Mouse (Mus musculus) hindbrain, embryonic 11.5 days (tissue): Measurements from ENCODE around the gene Pitx3. TPM values are rescaled to one million over a fixed set of nuclear protein-coding genes. Genes with fewer than 3 reads are reported as not detected.

Experiments
- ATAC-seq: fragments of 200-750 bp; cut with Nextera tagmentation; 2 replicates; pipeline ENCODE4 v1.8.0; 2017; ENCODE audit warnings: mild to moderate bottlenecking, moderate TSS enrichment, moderate library complexity; ENCODE audit not compliant: low FRiP score
- DNase-seq: peaks from one replicate; pipeline ENCODE4 v3.0.0-alpha.2; 2015; ENCODE audit warnings: low spot score
- H3K27ac ChIP-seq: fragments of 300-500 bp; sonication (generic); 2 replicates; pipeline ENCODE4 v1.5.1; 2014; ENCODE audit warnings: mild to moderate bottlenecking, low read depth, low read length
- H3K27me3 ChIP-seq: fragments of 300-500 bp; sonication (generic); 2 replicates; pipeline ENCODE4 v1.6.1; 2014; ENCODE audit warnings: mild to moderate bottlenecking, low read length, moderate library complexity, mixed read lengths; ENCODE audit not compliant: control insufficient read depth, insufficient read depth
- H3K36me3 ChIP-seq: fragments of 300-500 bp; sonication (generic); 2 replicates; pipeline ENCODE4 v1.6.1; 2014; ENCODE audit warnings: mild to moderate bottlenecking, low read length, moderate library complexity, mixed read lengths; ENCODE audit not compliant: control insufficient read depth, insufficient read depth
- H3K4me1 ChIP-seq: fragments of 300-500 bp; sonication (generic); replicated peaks from 2 replicates; pipeline ENCODE4 v1.6.1; 2014; ENCODE audit warnings: low read length, mixed read lengths; ENCODE audit not compliant: control insufficient read depth, insufficient read depth
- H3K4me2 ChIP-seq: fragments of 300-500 bp; sonication (generic); replicated peaks from 2 replicates; pipeline ENCODE4 v1.6.1; 2014; ENCODE audit warnings: mild to moderate bottlenecking, low read depth, low read length
- H3K4me3 ChIP-seq: fragments of 300-500 bp; sonication (generic); 2 replicates; pipeline ENCODE4 v1.5.1; 2014; ENCODE audit warnings: low read depth, low read length
- H3K9ac ChIP-seq: fragments of 300-500 bp; sonication (generic); 2 replicates; pipeline ENCODE4 v1.6.1; 2014; ENCODE audit warnings: low read depth, low read length
- H3K9me3 ChIP-seq: fragments of 300-500 bp; sonication (generic); 2 replicates; pipeline ENCODE4 v1.6.1; 2016; ENCODE audit warnings: low read length; ENCODE audit not compliant: control insufficient read depth
- WGBS: fragments of 180-500 bp; shearing (Covaris S2); extraction: QIAGEN DNeasy Blood & Tissue Kit; methylation state at CpG from one replicate; pipeline ENCODE4 v1.1.7; 2014; 5-methylcytosine and 5-hydroxymethylcytosine counted together
- polyA plus RNA-seq: library from polyadenylated mRNA; unstranded; fragments of >200 nt; fragmentation: Nextera tagmentation; extraction: Ambion mirVana; gene quantifications from 2 replicates; pipeline ENCODE4 v1.2.1, GENCODE M21; 2014

Gene Pitx3
- polyA plus RNA-seq, 1 experiment from 2014 or later: 0.65 TPM

GRCm38 (mm10) chr19:46124651-46125050 is 23.5 kb downstream of the Pitx3 start:
- Histone ChIP-seq H3K36me3 (no peaks in the 10 kb centered on the region), H3K27me3 (no peaks in the 10 kb centered on the region), H3K9ac (no peak overlapping the region), H3K4me3 (no peak overlapping the region), H3K9me3 (no peaks in the 10 kb centered on the region), H3K4me2 (no peak overlapping the region), H3K4me1 (no peaks in the 10 kb centered on the region), H3K27ac (no peak overlapping the region)
- no peak for ATAC-seq
- DNase-seq: no peak

DNA sequence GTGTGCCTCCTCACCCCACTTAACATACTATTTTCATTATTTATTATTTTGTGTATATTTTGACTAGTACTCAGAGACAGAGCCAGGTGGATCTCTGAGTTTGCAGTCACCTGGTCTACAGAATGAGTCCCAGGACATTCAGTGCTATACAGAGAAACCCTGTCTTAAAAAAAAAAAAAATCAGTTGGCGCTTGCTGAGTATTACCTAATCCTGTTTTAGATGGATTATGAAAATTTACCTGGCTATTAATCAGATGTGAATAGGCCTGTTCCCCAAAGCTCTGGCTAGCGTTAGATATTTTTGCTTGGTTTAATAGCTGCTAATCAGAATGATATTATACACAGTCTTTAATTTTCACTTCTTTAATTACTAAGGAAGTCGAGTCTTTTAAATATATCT is 24.2 kb downstream of the Pitx3 start:
- 91% methylated on average over 3 of the region's 3 CpGs for WGBS
- no peak overlapping the region for H3K4me3 ChIP-seq
- DNase-seq (no peak), ATAC-seq (no peak)
- no peaks in the 10 kb centered on the region for H3K27me3 ChIP-seq
- H3K27ac ChIP-seq: no peak overlapping the region
- H3K4me2 ChIP-seq: no peak overlapping the region
- no peaks in the 10 kb centered on the region for H3K36me3 ChIP-seq
- no peaks in the 10 kb centered on the region for H3K4me1 ChIP-seq
- no peak overlapping the region for H3K9ac ChIP-seq
- H3K9me3 ChIP-seq: no peaks in the 10 kb centered on the region

DNA sequence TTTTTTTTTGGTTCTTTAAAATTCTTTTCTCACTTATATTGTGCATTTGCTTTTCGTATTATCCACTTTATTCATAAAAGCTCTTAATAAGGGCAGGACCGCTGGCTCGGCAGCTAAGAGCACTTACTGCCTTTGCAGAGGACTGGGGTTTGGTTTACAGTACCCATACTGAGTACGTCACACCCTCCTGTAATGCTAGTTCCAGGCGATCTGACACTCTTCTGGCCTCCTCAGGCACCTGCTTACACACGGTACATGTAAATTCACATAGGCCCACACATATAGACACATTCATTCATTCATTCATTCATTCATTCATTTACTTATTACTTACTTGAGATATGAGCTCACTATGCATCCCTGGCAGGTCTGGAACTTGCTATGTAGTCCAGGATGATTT is 27.3 kb downstream of the Pitx3 start:
- no peak overlapping the region for H3K4me2 ChIP-seq
- no peaks in the 10 kb centered on the region for H3K4me1 ChIP-seq
- H3K9ac ChIP-seq: no peak overlapping the region
- no peaks in the 10 kb centered on the region for H3K36me3 ChIP-seq
- no peaks in the 10 kb centered on the region for H3K27me3 ChIP-seq
- DNase-seq (no peak), ATAC-seq (no peak)
- no peak overlapping the region for H3K4me3 ChIP-seq
- H3K27ac ChIP-seq: no peak overlapping the region
- no peaks in the 10 kb centered on the region for H3K9me3 ChIP-seq
- 77% methylated on average over 6 of the region's 6 CpGs for WGBS

DNA sequence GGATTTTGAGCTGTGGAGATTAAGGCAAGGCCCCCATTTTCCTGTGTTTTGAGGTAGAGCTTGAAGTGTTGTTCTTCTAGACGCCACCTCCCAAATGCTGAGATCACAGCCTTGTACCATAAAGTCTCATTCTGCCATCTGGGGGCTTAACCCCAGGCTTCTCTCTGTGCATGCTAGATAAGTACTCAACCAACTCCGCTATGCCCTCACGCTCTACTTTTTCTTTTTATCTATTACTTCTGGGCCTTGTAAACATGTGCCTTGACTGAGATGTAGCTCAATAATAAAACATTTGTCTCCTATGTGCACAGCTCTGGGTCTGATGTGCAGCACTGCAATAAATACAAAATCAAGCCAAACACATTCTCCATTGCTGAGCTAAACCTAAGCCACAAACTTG is 28.7 kb downstream of the Pitx3 start:
- DNase-seq (no peak), ATAC-seq (no peak)
- Histone ChIP-seq H3K4me2 (no peak overlapping the region), H3K27me3 (no peaks in the 10 kb centered on the region), H3K9me3 (no peaks in the 10 kb centered on the region), H3K36me3 (no peaks in the 10 kb centered on the region), H3K9ac (no peak overlapping the region), H3K4me3 (no peak overlapping the region), H3K27ac (no peak overlapping the region), H3K4me1 (no peaks in the 10 kb centered on the region)
- 91% methylated on average over 3 of the region's 3 CpGs for WGBS

DNA sequence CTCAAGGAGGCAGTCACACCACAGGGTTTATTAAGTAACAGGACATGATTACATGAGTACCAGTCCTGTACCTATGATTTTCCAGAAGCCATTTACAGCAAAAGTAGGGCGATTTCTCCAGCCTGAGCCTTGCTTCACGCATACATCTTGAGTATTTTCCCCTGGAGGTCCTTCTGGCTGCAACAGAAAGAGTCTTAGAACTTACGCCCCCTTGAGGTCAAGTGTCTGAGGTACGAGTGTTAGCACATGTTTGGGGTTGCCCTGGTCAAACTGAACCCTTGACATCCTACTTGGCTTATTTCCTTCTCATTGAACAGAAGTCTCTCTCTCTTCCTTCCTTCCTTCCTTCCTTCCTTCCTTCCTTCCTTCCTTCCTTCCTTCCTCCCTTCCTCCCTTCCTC is 33.5 kb downstream of the Pitx3 start:
- WGBS: 63% methylated on average over 4 of the region's 4 CpGs
- H3K9me3 ChIP-seq: no peaks in the 10 kb centered on the region
- ATAC-seq (no peak), DNase-seq (no peak)
- no peak overlapping the region for H3K9ac ChIP-seq
- no peaks in the 10 kb centered on the region for H3K27me3 ChIP-seq
- no peak overlapping the region for H3K27ac ChIP-seq
- no peaks in the 10 kb centered on the region for H3K4me1 ChIP-seq
- H3K36me3 ChIP-seq: no peaks in the 10 kb centered on the region
- H3K4me3 ChIP-seq: no peak overlapping the region
- H3K4me2 ChIP-seq: no peak overlapping the region

DNA sequence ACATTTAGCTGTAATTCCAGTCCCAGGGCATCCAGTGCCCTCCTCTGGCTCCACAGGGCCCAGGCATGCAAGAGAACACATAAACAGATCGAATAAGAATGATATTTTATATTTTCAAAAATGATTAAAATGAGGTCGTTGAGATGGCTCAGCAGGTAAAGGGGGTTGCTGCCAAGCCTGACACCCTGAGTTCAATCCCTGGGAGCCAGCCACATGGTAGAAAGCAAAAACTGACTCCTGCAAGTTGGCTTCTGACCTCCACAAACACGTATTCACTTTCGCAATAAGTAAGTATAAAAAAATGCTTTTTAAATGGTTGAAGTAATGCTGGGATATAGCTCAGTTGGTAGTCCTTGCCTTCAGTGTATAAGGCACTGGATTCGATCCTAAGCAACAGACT is 37.3 kb downstream of the Pitx3 start:
- Histone ChIP-seq H3K27me3 (no peaks in the 10 kb centered on the region), H3K9me3 (no peaks in the 10 kb centered on the region), H3K36me3 (no peaks in the 10 kb centered on the region), H3K27ac (no peak overlapping the region), H3K4me2 (no peak overlapping the region), H3K4me1 (no peaks in the 10 kb centered on the region), H3K9ac (no peak overlapping the region), H3K4me3 (no peak overlapping the region)
- DNase-seq (no peak), ATAC-seq (no peak)
- 88% methylated on average over 5 of the region's 5 CpGs for WGBS

DNA sequence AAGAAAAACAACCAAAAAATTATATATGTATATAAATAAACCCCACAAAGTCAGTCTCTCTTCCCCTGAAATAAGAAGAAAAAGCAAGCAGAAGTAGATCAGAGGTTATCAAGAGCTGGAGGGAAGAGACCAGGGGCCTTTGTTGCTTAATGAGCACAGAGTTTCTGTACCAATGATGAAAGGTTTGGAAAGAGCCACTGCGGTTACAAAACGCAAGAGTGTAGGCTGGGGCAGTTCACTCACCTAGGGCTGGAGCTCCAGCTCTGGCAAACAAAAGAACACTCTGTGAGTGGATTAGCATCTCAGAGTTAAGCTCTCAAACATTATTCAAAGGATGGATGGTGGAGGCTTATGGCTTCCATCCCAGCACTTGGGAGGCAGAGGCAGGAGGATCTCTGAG is 37.9 kb downstream of the Pitx3 start:
- Histone ChIP-seq H3K4me2 (no peak overlapping the region), H3K4me3 (no peak overlapping the region), H3K4me1 (no peaks in the 10 kb centered on the region), H3K9me3 (no peaks in the 10 kb centered on the region), H3K27ac (no peak overlapping the region), H3K9ac (no peak overlapping the region), H3K36me3 (no peaks in the 10 kb centered on the region), H3K27me3 (no peaks in the 10 kb centered on the region)
- ATAC-seq (no peak), DNase-seq (no peak)
- WGBS: 74% methylated on average over 2 of the region's 2 CpGs

GRCm38 (mm10) chr19:46104187-46104557 is 44.0 kb downstream of the Pitx3 start:
- H3K4me1 ChIP-seq: no peaks in the 10 kb centered on the region
- H3K9ac ChIP-seq: no peak overlapping the region
- no peaks in the 10 kb centered on the region for H3K36me3 ChIP-seq
- H3K9me3 ChIP-seq: no peaks in the 10 kb centered on the region
- no peak overlapping the region for H3K4me3 ChIP-seq
- no peak for DNase-seq
- no peak for ATAC-seq
- 78% methylated on average over 2 of the region's 2 CpGs for WGBS
- no peak overlapping the region for H3K27ac ChIP-seq
- no peak overlapping the region for H3K4me2 ChIP-seq
- H3K27me3 ChIP-seq: no peaks in the 10 kb centered on the region

- DNase-seq (no peak), ATAC-seq (no peak)
- Histone ChIP-seq H3K4me1 (no peaks in the 10 kb centered on the region), H3K27me3 (no peaks in the 10 kb centered on the region), H3K4me2 (no peak overlapping the region), H3K36me3 (no peaks in the 10 kb centered on the region), H3K9ac (no peak overlapping the region), H3K9me3 (no peaks in the 10 kb centered on the region), H3K27ac (no peak overlapping the region), H3K4me3 (no peak overlapping the region)
- whole genome bisulfite sequencing: 88% methylated on average over 6 of the region's 6 CpGs
Measured at GRCm38 (mm10) chr19:46103437-46104186, 44.5 kb downstream of the Pitx3 start.
